Mouse (Mus musculus): ENCODE results near the gene Gm8229.
"Not testable (repeated sequence)": the region's sequence is repeated elsewhere in the genome, so short reads cannot be mapped to it uniquely, and the experiment has no call there.

DNA sequence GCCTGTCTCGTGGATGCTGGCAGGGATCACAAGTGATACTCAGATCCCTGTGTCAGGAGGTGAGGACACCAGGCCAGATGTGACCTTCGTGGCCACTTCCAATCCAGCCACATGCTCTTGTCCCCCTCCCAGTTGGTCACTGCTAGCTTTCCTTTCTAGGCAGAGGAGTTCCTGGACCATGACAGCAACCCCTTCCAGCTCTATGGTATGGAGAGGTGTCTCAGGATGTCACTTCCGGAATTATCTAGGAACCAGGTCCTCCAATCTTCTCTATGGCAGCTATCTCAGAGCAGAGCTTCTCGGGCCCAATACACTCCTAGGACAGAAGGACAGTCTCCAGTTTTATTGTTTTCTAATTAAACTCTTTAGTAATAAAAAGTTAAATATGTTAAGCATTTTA, 19.1 kb downstream of the Gm8229 start:
- not testable (repeated sequence) for TF ChIP-seq CTCF (conservative IDR thresholded peaks at IDR 0.05; ENCODE audit: low read length); NANOG (IDR thresholded peaks at IDR 0.05; ENCODE audit: borderline replicate concordance, low read length); POU5F1 (IDR thresholded peaks at IDR 0.05; ENCODE audit: borderline replicate concordance, low read length)
